Mouse (Mus musculus): ENCODE data around the gene Gm11639. TPM values are rescaled to one million over a fixed set of nuclear protein-coding genes. Genes with fewer than 3 reads are reported as not detected.

Gm11639 gene
- polyA plus RNA-seq, 1 experiment from 2014 or later: 0.08 TPM

GRCm38 (mm10) chr11:104981342-104982055 lies 296.0 kb downstream of the Gm11639 start:
- H3K4me1 ChIP-seq (ENCODE audit: control insufficient read depth, insufficient read depth, low read length): no peaks in the 10 kb centered on the region
- no peak overlapping the region for H3K9ac ChIP-seq (ENCODE audit: low read depth, low read length)
- no peaks in the 10 kb centered on the region for H3K27me3 ChIP-seq (ENCODE audit: control insufficient read depth, insufficient read depth, low read length)
- no peak for ATAC-seq (ENCODE audit: low FRiP score, low TSS enrichment)
- H3K36me3 ChIP-seq (ENCODE audit: control insufficient read depth, insufficient read depth, low read length): no peaks in the 10 kb centered on the region
- no peak overlapping the region for H3K4me2 ChIP-seq (replicated peaks; ENCODE audit: low read depth, low read length)
- no peak overlapping the region for H3K4me3 ChIP-seq (ENCODE audit: low read length)
- no peak overlapping the region for H3K27ac ChIP-seq (ENCODE audit: low read depth, low read length)
- 80% methylated on average over 15 of the region's 15 CpGs for WGBS
- no peaks in the 10 kb centered on the region for H3K9me3 ChIP-seq (ENCODE audit: control insufficient read depth, low read length)

- Histone ChIP-seq H3K4me1 (ENCODE audit: control insufficient read depth, insufficient read depth, low read length) (no peaks in the 10 kb centered on the region), H3K4me2 (replicated peaks; ENCODE audit: low read depth, low read length) (no peak overlapping the region), H3K27ac (ENCODE audit: low read depth, low read length) (no peak overlapping the region), H3K9me3 (ENCODE audit: control insufficient read depth, low read length) (no peaks in the 10 kb centered on the region), H3K9ac (ENCODE audit: low read depth, low read length) (no peak overlapping the region), H3K27me3 (ENCODE audit: control insufficient read depth, insufficient read depth, low read length) (no peaks in the 10 kb centered on the region), H3K36me3 (ENCODE audit: control insufficient read depth, insufficient read depth, low read length) (no peaks in the 10 kb centered on the region), H3K4me3 (ENCODE audit: low read length) (no peak overlapping the region)
- ATAC-seq (ENCODE audit: low FRiP score, low TSS enrichment): no peak
- 71% methylated on average over 2 of the region's 2 CpGs for WGBS
Observed at GRCm38 (mm10) chr11:105009232-105009631, 323.7 kb downstream of the Gm11639 start.

- 75% methylated on average over 7 of the region's 7 CpGs for WGBS
- no peaks in the 10 kb centered on the region for H3K36me3 ChIP-seq (ENCODE audit: control insufficient read depth, insufficient read depth, low read length)
- no peak overlapping the region for H3K4me2 ChIP-seq (replicated peaks; ENCODE audit: low read depth, low read length)
- H3K27ac ChIP-seq (ENCODE audit: low read depth, low read length): no peak overlapping the region
- H3K27me3 ChIP-seq (ENCODE audit: control insufficient read depth, insufficient read depth, low read length): no peaks in the 10 kb centered on the region
- H3K9ac ChIP-seq (ENCODE audit: low read depth, low read length): no peak overlapping the region
- ATAC-seq (ENCODE audit: low FRiP score, low TSS enrichment): no peak
- H3K4me1 ChIP-seq (ENCODE audit: control insufficient read depth, insufficient read depth, low read length): no peaks in the 10 kb centered on the region
- no peaks in the 10 kb centered on the region for H3K9me3 ChIP-seq (ENCODE audit: control insufficient read depth, low read length)
- no peak overlapping the region for H3K4me3 ChIP-seq (ENCODE audit: low read length)
Observed at GRCm38 (mm10) chr11:105021071-105021470, 335.6 kb downstream of the Gm11639 start.

GRCm38 (mm10) chr11:105028744-105029348 lies 343.3 kb downstream of the Gm11639 start:
- no peaks in the 10 kb centered on the region for H3K27me3 ChIP-seq (ENCODE audit: control insufficient read depth, insufficient read depth, low read length)
- ATAC-seq (ENCODE audit: low FRiP score, low TSS enrichment): no peak
- 36% methylated on average over 6 of the region's 6 CpGs for WGBS

GRCm38 (mm10) chr11:105029525-105029924 lies 344.0 kb downstream of the Gm11639 start:
- WGBS: 83% methylated on average over 8 of the region's 8 CpGs
- no peaks in the 10 kb centered on the region for H3K9me3 ChIP-seq (ENCODE audit: control insufficient read depth, low read length)
- H3K4me1 ChIP-seq (ENCODE audit: control insufficient read depth, insufficient read depth, low read length): no peaks in the 10 kb centered on the region
- H3K4me3 ChIP-seq (ENCODE audit: low read length): no peak overlapping the region
- H3K27ac ChIP-seq (ENCODE audit: low read depth, low read length): no peak overlapping the region
- no peaks in the 10 kb centered on the region for H3K36me3 ChIP-seq (ENCODE audit: control insufficient read depth, insufficient read depth, low read length)
- H3K27me3 ChIP-seq (ENCODE audit: control insufficient read depth, insufficient read depth, low read length): no peaks in the 10 kb centered on the region
- no peak for ATAC-seq (ENCODE audit: low FRiP score, low TSS enrichment)
- H3K9ac ChIP-seq (ENCODE audit: low read depth, low read length): no peak overlapping the region
- H3K4me2 ChIP-seq (replicated peaks; ENCODE audit: low read depth, low read length): no peak overlapping the region

More at GRCm38 (mm10) chr11:105028744-105029348, 343.3 kb downstream of the Gm11639 start:
- H3K4me3 ChIP-seq (ENCODE audit: low read length): no peak overlapping the region
- no peak overlapping the region for H3K27ac ChIP-seq (ENCODE audit: low read depth, low read length)
- H3K4me2 ChIP-seq (replicated peaks; ENCODE audit: low read depth, low read length): no peak overlapping the region
- no peak overlapping the region for H3K9ac ChIP-seq (ENCODE audit: low read depth, low read length)
- H3K9me3 ChIP-seq (ENCODE audit: control insufficient read depth, low read length): no peaks in the 10 kb centered on the region
- H3K36me3 ChIP-seq (ENCODE audit: control insufficient read depth, insufficient read depth, low read length): no peaks in the 10 kb centered on the region
- H3K4me1 ChIP-seq (ENCODE audit: control insufficient read depth, insufficient read depth, low read length): no peaks in the 10 kb centered on the region

GRCm38 (mm10) chr11:105030229-105030628 lies 344.7 kb downstream of the Gm11639 start:
- no peak overlapping the region for H3K27ac ChIP-seq (ENCODE audit: low read depth, low read length)
- no peak for ATAC-seq (ENCODE audit: low FRiP score, low TSS enrichment)
- no peaks in the 10 kb centered on the region for H3K36me3 ChIP-seq (ENCODE audit: control insufficient read depth, insufficient read depth, low read length)
- H3K27me3 ChIP-seq (ENCODE audit: control insufficient read depth, insufficient read depth, low read length): no peaks in the 10 kb centered on the region
- H3K9ac ChIP-seq (ENCODE audit: low read depth, low read length): no peak overlapping the region
- 84% methylated on average over 6 of the region's 6 CpGs for WGBS
- H3K4me3 ChIP-seq (ENCODE audit: low read length): no peak overlapping the region
- no peaks in the 10 kb centered on the region for H3K4me1 ChIP-seq (ENCODE audit: control insufficient read depth, insufficient read depth, low read length)
- H3K4me2 ChIP-seq (replicated peaks; ENCODE audit: low read depth, low read length): no peak overlapping the region
- H3K9me3 ChIP-seq (ENCODE audit: control insufficient read depth, low read length): no peaks in the 10 kb centered on the region

GRCm38 (mm10) chr11:105031103-105031502 lies 345.6 kb downstream of the Gm11639 start:
- Histone ChIP-seq H3K9me3 (ENCODE audit: control insufficient read depth, low read length) (no peaks in the 10 kb centered on the region), H3K36me3 (ENCODE audit: control insufficient read depth, insufficient read depth, low read length) (no peaks in the 10 kb centered on the region), H3K27me3 (ENCODE audit: control insufficient read depth, insufficient read depth, low read length) (no peaks in the 10 kb centered on the region), H3K4me3 (ENCODE audit: low read length) (no peak overlapping the region), H3K27ac (ENCODE audit: low read depth, low read length) (no peak overlapping the region), H3K4me1 (ENCODE audit: control insufficient read depth, insufficient read depth, low read length) (no peaks in the 10 kb centered on the region), H3K9ac (ENCODE audit: low read depth, low read length) (no peak overlapping the region), H3K4me2 (replicated peaks; ENCODE audit: low read depth, low read length) (no peak overlapping the region)
- WGBS: 73% methylated on average over 2 of the region's 2 CpGs
- no peak for ATAC-seq (ENCODE audit: low FRiP score, low TSS enrichment)

- no peak overlapping the region for H3K27ac ChIP-seq (ENCODE audit: low read depth, low read length)
- no peaks in the 10 kb centered on the region for H3K27me3 ChIP-seq (ENCODE audit: control insufficient read depth, insufficient read depth, low read length)
- WGBS: 100% methylated on average over 1 of the region's 1 CpGs
- H3K4me3 ChIP-seq (ENCODE audit: low read length): no peak overlapping the region
- H3K4me2 ChIP-seq (replicated peaks; ENCODE audit: low read depth, low read length): no peak overlapping the region
- no peaks in the 10 kb centered on the region for H3K4me1 ChIP-seq (ENCODE audit: control insufficient read depth, insufficient read depth, low read length)
- no peak overlapping the region for H3K9ac ChIP-seq (ENCODE audit: low read depth, low read length)
- H3K9me3 ChIP-seq (ENCODE audit: control insufficient read depth, low read length): no peaks in the 10 kb centered on the region
- no peak for ATAC-seq (ENCODE audit: low FRiP score, low TSS enrichment)
- H3K36me3 ChIP-seq (ENCODE audit: control insufficient read depth, insufficient read depth, low read length): no peaks in the 10 kb centered on the region
Observed at GRCm38 (mm10) chr11:105035081-105035480, 349.6 kb downstream of the Gm11639 start.

GRCm38 (mm10) chr11:105063292-105063691 lies 377.8 kb downstream of the Gm11639 start, which contains the start of gene Efcab3:
Gene Efcab3 (plus strand): TSS chr11:105063592.
- no peak for ATAC-seq (ENCODE audit: low FRiP score, low TSS enrichment)

More at GRCm38 (mm10) chr11:105063292-105063691, 377.8 kb downstream of the Gm11639 start, which contains the start of gene Efcab3:
- 84% methylated on average over 5 of the region's 5 CpGs for WGBS
- Histone ChIP-seq H3K27me3 (ENCODE audit: control insufficient read depth, insufficient read depth, low read length) (no peaks in the 10 kb centered on the region), H3K9ac (ENCODE audit: low read depth, low read length) (no peak within 1 kb of the TSS), H3K36me3 (ENCODE audit: control insufficient read depth, insufficient read depth, low read length) (no peaks in the 10 kb centered on the region), H3K4me1 (ENCODE audit: control insufficient read depth, insufficient read depth, low read length) (no peaks in the 10 kb centered on the region), H3K27ac (ENCODE audit: low read depth, low read length) (no peak within 1 kb of the TSS), H3K4me3 (ENCODE audit: low read length) (no peak within 1 kb of the TSS), H3K9me3 (ENCODE audit: control insufficient read depth, low read length) (no peaks in the 10 kb centered on the region), H3K4me2 (replicated peaks; ENCODE audit: low read depth, low read length) (no peak within 1 kb of the TSS)
